Mouse (Mus musculus) small intestine, adult 2 months (tissue): Measurements from ENCODE around the gene Limch1.

Source experiments
- CTCF ChIP-seq: fragments of 200-500 bp; IDR thresholded peaks from 2 replicates; pipeline ENCODE4 v1.5.1; 2012; ENCODE audit warnings: low read depth, mild to moderate bottlenecking, control low read depth, inconsistent platforms, low read length, moderate library complexity, mixed read lengths; ENCODE audit not compliant: insufficient replicate concordance, insufficient read length; ENCODE audit errors: extremely low read depth
- POLR2A ChIP-seq: fragments of 200-500 bp; IDR thresholded peaks from 2 replicates; pipeline ENCODE4 v1.6.1; 2012; ENCODE audit warnings: low read depth, mild to moderate bottlenecking, control low read depth, inconsistent platforms, low read length, moderate library complexity

DNA sequence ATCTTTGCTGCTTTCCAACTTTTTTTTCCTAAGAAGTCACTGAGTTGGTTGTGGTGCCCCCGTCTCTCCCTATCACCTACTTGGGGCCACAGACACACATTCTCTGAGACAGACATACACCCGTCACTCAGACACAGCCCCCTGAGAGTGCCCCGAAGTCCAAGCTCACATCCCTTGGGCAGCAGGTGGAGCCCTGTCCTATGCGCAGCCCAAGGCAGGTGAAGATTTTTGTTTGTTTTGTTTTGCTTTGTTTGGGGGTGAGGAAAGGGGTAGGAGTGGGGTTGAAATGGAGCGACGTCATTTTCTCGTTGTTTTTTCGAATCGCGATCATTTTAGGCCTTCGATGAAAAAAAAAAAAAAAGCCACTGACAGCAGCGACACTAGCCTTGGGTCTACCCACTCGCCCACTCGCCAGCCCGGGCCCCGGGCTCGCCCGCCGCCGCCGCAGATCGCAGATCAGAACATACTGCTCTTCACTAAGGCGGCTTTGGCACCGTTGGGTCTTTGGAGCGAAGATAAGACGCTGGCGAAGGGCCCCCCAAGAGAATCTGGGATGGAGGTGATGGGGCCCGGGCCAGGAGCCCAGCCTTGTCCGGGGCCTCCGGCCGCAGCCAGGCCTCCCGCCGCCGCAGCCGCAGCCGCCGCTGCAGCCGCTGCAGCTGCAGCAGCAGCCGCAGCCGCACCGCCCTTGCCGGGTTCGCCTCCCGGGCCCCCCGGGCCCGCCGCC is 350.2 kb downstream of the Limch1 start:
- TF ChIP-seq CTCF (no peak), POLR2A (no peak)
